Mouse (Mus musculus) lung, postnatal 0 days (tissue): ENCODE results near the gene 9430097D07Rik. TPM values are rescaled to one million over a fixed set of nuclear protein-coding genes. Genes with fewer than 3 reads are reported as not detected.

Experiments used
- ATAC-seq: fragments of 200-750 bp; cut with Nextera tagmentation; 2 replicates; pipeline ENCODE4 v1.8.0; 2017; ENCODE audit warnings: moderate library complexity
- DNase-seq: peaks from one replicate; pipeline ENCODE4 v3.0.0-alpha.2; 2016; ENCODE audit warnings: low spot score
- H3K27ac ChIP-seq: fragments of 300-500 bp; sonication (generic); 2 replicates; pipeline ENCODE4 v1.5.1; 2014; ENCODE audit warnings: antibody characterized with exemption, mild to moderate bottlenecking, low read length, mixed read lengths
- H3K27me3 ChIP-seq: fragments of 300-500 bp; sonication (generic); replicated peaks from 2 replicates; pipeline ENCODE4 v1.6.1; 2014; ENCODE audit warnings: low read length, mixed read lengths; ENCODE audit not compliant: insufficient read depth
- H3K36me3 ChIP-seq: fragments of 300-500 bp; sonication (generic); 2 replicates; pipeline ENCODE4 v1.6.1; 2014; ENCODE audit warnings: low read length, mixed read lengths; ENCODE audit not compliant: insufficient read depth
- H3K4me1 ChIP-seq: fragments of 300-500 bp; sonication (generic); 2 replicates; pipeline ENCODE4 v1.6.1; 2014; ENCODE audit warnings: antibody characterized with exemption, low read depth, low read length, mixed read lengths; ENCODE audit not compliant: insufficient read depth
- H3K4me2 ChIP-seq: fragments of 300-500 bp; sonication (generic); replicated peaks from 2 replicates; pipeline ENCODE4 v1.6.1; 2014; ENCODE audit warnings: low read depth, mild to moderate bottlenecking, low read length, moderate library complexity, mixed read lengths
- H3K4me3 ChIP-seq: fragments of 300-500 bp; sonication (generic); 2 replicates; pipeline ENCODE4 v1.5.1; 2014; ENCODE audit warnings: low read depth, low read length
- H3K9ac ChIP-seq: fragments of 300-500 bp; sonication (generic); replicated peaks from 2 replicates; pipeline ENCODE4 v1.6.1; 2014; ENCODE audit warnings: low read depth, mild to moderate bottlenecking
- H3K9me3 ChIP-seq: fragments of 300-500 bp; sonication (generic); 2 replicates; pipeline ENCODE4 v1.6.1; 2016; ENCODE audit warnings: low read length, mixed read lengths
- CTCF ChIP-seq: IDR thresholded peaks from 2 replicates; pipeline ENCODE4 v1.5.1; 2016; ENCODE audit warnings: antibody characterized with exemption, mild to moderate bottlenecking
- EP300 ChIP-seq: IDR thresholded peaks from 2 replicates; pipeline ENCODE4 v1.6.1; 2016; ENCODE audit warnings: antibody characterized with exemption, mild to moderate bottlenecking, control low read depth
- WGBS: fragments of 180-500 bp; shearing (Covaris S2); extraction: QIAGEN DNeasy Blood & Tissue Kit; methylation state at CpG from one replicate; pipeline ENCODE4 v1.1.7; 2014; 5-methylcytosine and 5-hydroxymethylcytosine counted together
- polyA plus RNA-seq: library from polyadenylated mRNA; unstranded; fragments of >200 nt; fragmentation: Nextera tagmentation; extraction: Ambion mirVana; gene quantifications from 2 replicates; pipeline ENCODE4 v1.2.1, GENCODE M21; 2015

9430097D07Rik gene
- polyA plus RNA-seq, 1 experiment from 2014 or later, result not detected

GRCm38 (mm10) chr2:32582830-32583799 lies 7.6 kb upstream of the 9430097D07Rik start:
- WGBS, result 9% methylated on average over 37 of the region's 37 CpGs
- no peaks in the 10 kb centered on the region for H3K9me3 ChIP-seq
- peak overlapping the region; percentile 33 for H3K4me2 ChIP-seq
- no peak overlapping the region for H3K9ac ChIP-seq
- peak; percentile 99 for TF ChIP-seq CTCF
- no peak for TF ChIP-seq EP300
- peaks cover 2% of the 10 kb centered on the region; the same call in 1 of the 2 replicates for H3K4me1 ChIP-seq
- H3K27me3 ChIP-seq, result peaks cover 5% of the 10 kb centered on the region; the same call in 1 of the 2 replicates
- ATAC-seq, result peak; percentile 59
- H3K4me3 ChIP-seq, result no peak overlapping the region
- no peak overlapping the region for H3K27ac ChIP-seq
- peak; percentile 92 for DNase-seq
- H3K36me3 ChIP-seq, result no peaks in the 10 kb centered on the region

GRCm38 (mm10) chr2:32581450-32582095 lies 6.1 kb upstream of the 9430097D07Rik start:
- no peaks in the 10 kb centered on the region for H3K4me1 ChIP-seq
- H3K27ac ChIP-seq, result no peak overlapping the region
- no peaks in the 10 kb centered on the region for H3K9me3 ChIP-seq
- no peak overlapping the region for H3K4me3 ChIP-seq
- H3K27me3 ChIP-seq, result peaks cover 5% of the 10 kb centered on the region; the same call in 1 of the 2 replicates
- no peak overlapping the region for H3K9ac ChIP-seq
- DNase-seq (peak; percentile 89), ATAC-seq (peak; percentile 71)
- WGBS, result 38% methylated on average over 19 of the region's 19 CpGs
- H3K4me2 ChIP-seq, result no peak overlapping the region
- H3K36me3 ChIP-seq, result no peaks in the 10 kb centered on the region
- TF ChIP-seq EP300, result no peak
- TF ChIP-seq CTCF, result peak; percentile 33

GRCm38 (mm10) chr2:32578146-32579046 lies 2.9 kb upstream of the 9430097D07Rik start:
- H3K27me3 ChIP-seq, result peaks cover 10% of the 10 kb centered on the region; the same call in 1 of the 2 replicates
- no peak overlapping the region for H3K9ac ChIP-seq
- WGBS, result 35% methylated on average over 25 of the region's 30 CpGs
- no peak overlapping the region for H3K27ac ChIP-seq
- no peak overlapping the region for H3K4me2 ChIP-seq
- no peak overlapping the region for H3K4me3 ChIP-seq
- H3K9me3 ChIP-seq, result no peaks in the 10 kb centered on the region
- DNase-seq, result no peak
- TF ChIP-seq EP300, result no peak
- no peak for TF ChIP-seq CTCF
- peak; percentile 13; the same call in 1 of the 2 replicates for ATAC-seq
- no peaks in the 10 kb centered on the region for H3K36me3 ChIP-seq
- no peaks in the 10 kb centered on the region for H3K4me1 ChIP-seq

- TF ChIP-seq EP300 (no peak), CTCF (no peak)
- H3K4me2 ChIP-seq, result no peak overlapping the region
- ATAC-seq (no peak), DNase-seq (no peak)
- peaks cover 10% of the 10 kb centered on the region; the same call in 1 of the 2 replicates for H3K27me3 ChIP-seq
- H3K9me3 ChIP-seq, result no peaks in the 10 kb centered on the region
- H3K4me3 ChIP-seq, result no peak overlapping the region
- no peaks in the 10 kb centered on the region; the same call in 1 of the 2 replicates for H3K4me1 ChIP-seq
- H3K27ac ChIP-seq, result no peak overlapping the region
- H3K9ac ChIP-seq, result no peak overlapping the region
- 74% methylated on average over 9 of the region's 9 CpGs for WGBS
- no peaks in the 10 kb centered on the region for H3K36me3 ChIP-seq
Measured at GRCm38 (mm10) chr2:32576532-32576931, 1.0 kb upstream of the 9430097D07Rik start.

- ATAC-seq (peak; percentile 15; the same call in 1 of the 2 replicates), DNase-seq (peak; percentile 73)
- Histone ChIP-seq H3K9me3 (no peaks in the 10 kb centered on the region), H3K9ac (no peak overlapping the region), H3K27ac (no peak overlapping the region), H3K4me1 (peaks cover 3% of the 10 kb centered on the region; the same call in 1 of the 2 replicates), H3K4me2 (peak overlapping the region; percentile 27), H3K36me3 (no peaks in the 10 kb centered on the region), H3K27me3 (peaks cover 8% of the 10 kb centered on the region; the same call in 1 of the 2 replicates), H3K4me3 (no peak overlapping the region)
- no peak for TF ChIP-seq EP300
- peak; percentile 79 for TF ChIP-seq CTCF
- 3% methylated on average over 26 of the region's 26 CpGs for WGBS
Measured at GRCm38 (mm10) chr2:32574901-32575585, 441 bp downstream of the 9430097D07Rik start.
